ENCODE assay signal across 22 mouse cellular contexts in the genomic region with DNA sequence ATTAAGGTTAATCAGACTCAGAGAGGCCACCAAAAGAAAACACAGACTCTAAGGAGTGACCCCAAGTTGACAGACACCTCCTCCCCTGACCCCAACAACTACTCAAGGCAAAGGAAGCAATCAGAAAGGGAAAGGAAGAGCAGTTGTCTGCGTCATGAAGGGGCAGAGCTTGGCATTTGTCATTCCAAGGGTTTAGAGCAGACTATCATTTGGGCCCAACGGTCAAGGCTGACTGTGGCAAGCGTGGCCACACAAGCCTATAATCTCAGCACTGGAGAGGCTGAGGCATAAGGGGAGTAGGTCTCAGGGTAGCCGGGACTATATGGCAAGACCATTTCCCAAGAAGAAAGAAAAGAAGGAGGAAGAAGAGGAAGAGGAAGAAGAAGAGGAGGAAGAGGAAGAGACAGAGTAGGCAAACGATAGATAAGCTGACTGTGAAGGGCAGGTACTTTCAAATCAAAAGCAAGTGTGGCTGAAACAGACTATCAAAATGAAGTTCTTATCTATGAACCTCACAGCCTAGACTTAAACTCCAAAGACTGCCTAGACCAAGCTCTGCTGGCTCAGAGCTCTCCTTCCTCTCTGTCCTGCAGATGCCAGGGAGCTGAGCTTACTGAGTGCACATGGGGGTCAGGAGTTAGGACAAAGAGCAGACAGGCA.
"Had no signal": no experiment of that assay in that cellular context is flagged by ENCODE, and none has a peak within 500 bp of the region (broad histone marks: within the 10 kb centered on the region; RNA-seq: fewer than 3 reads in every experiment).

No protein-coding gene starts in this region.

- H3K36me3 ChIP-seq: lung, embryonic 15.5 days; midbrain, embryonic 13.5 days; neural tube, embryonic 13.5 days; stomach, embryonic 15.5 days had no signal

- H3K9me3 ChIP-seq: limb, embryonic 10.5 days; limb, embryonic 13.5 days; lung, embryonic 15.5 days; midbrain, embryonic 10.5 days; midbrain, embryonic 13.5 days; neural tube, embryonic 13.5 days; stomach, embryonic 15.5 days had no signal

- DNase-seq: kidney, postnatal 25 days; layer of hippocampus, adult 9-11 months; liver; liver, postnatal 0 days; lung, postnatal 10 days; lung, postnatal 36 days; retina, postnatal 1 day; right cerebral cortex, postnatal 25 days; spleen, adult 18-20 months; thymus, postnatal 25 days had no signal

- H3K9ac ChIP-seq: limb, embryonic 13.5 days; liver, embryonic 14.5 days; liver, postnatal 0 days; lung, embryonic 15.5 days; midbrain, embryonic 13.5 days; neural tube, embryonic 13.5 days; stomach, embryonic 15.5 days had no signal

- H3K27ac ChIP-seq: kidney, postnatal 0 days; layer of hippocampus, adult 2 months; limb, embryonic 10.5 days; limb, embryonic 13.5 days; liver, embryonic 14.5 days; lung, embryonic 15.5 days; midbrain, embryonic 10.5 days; midbrain, embryonic 13.5 days; neural tube, embryonic 13.5 days; stomach, embryonic 15.5 days had no signal

- H3K27me3 ChIP-seq: limb, embryonic 13.5 days; lung, embryonic 15.5 days; midbrain, embryonic 13.5 days; neural tube, embryonic 13.5 days; stomach, embryonic 15.5 days had no signal

- H3K4me3 ChIP-seq: layer of hippocampus, adult 2 months; limb, embryonic 10.5 days; limb, embryonic 13.5 days; lung, embryonic 15.5 days; megakaryocyte, embryonic 14.5 days; midbrain, embryonic 10.5 days; midbrain, embryonic 13.5 days; myocyte; neural tube, embryonic 13.5 days; stomach, embryonic 15.5 days had no signal
